Mouse (Mus musculus) kidney, embryonic 15.5 days (tissue): ENCODE data around the gene Snhg11. TPM values are rescaled to one million over a fixed set of nuclear protein-coding genes. Genes with fewer than 3 reads are reported as not detected.

ENCODE experiments used
- ATAC-seq: fragments of 200-750 bp; cut with Nextera tagmentation; replicated peaks from 2 replicates; pipeline ENCODE4 v1.8.0; 2017; ENCODE audit warnings: moderate TSS enrichment; ENCODE audit not compliant: low FRiP score
- H3K27ac ChIP-seq: fragments of 300-500 bp; sonication (generic); 2 replicates; pipeline ENCODE4 v1.5.1; 2015; ENCODE audit warnings: mild to moderate bottlenecking, inconsistent platforms
- H3K27me3 ChIP-seq: fragments of 300-500 bp; sonication (generic); 2 replicates; pipeline ENCODE4 v1.6.1; 2015; ENCODE audit warnings: inconsistent platforms
- H3K36me3 ChIP-seq: fragments of 300-500 bp; sonication (generic); 2 replicates; pipeline ENCODE4 v1.6.1; 2015; ENCODE audit warnings: inconsistent platforms
- H3K4me1 ChIP-seq: fragments of 300-500 bp; sonication (generic); 2 replicates; pipeline ENCODE4 v1.6.1; 2015; ENCODE audit warnings: inconsistent platforms
- H3K4me2 ChIP-seq: fragments of 300-500 bp; sonication (generic); 2 replicates; pipeline ENCODE4 v1.6.1; 2015; ENCODE audit warnings: moderate library complexity, mild to moderate bottlenecking, inconsistent platforms
- H3K4me3 ChIP-seq: fragments of 300-500 bp; sonication (generic); replicated peaks from 2 replicates; pipeline ENCODE4 v1.5.1; 2015; ENCODE audit warnings: mild to moderate bottlenecking, inconsistent platforms
- H3K9ac ChIP-seq: fragments of 300-500 bp; sonication (generic); 2 replicates; pipeline ENCODE4 v1.6.1; 2015; ENCODE audit warnings: mild to moderate bottlenecking, inconsistent platforms
- H3K9me3 ChIP-seq: fragments of 300-500 bp; sonication (generic); replicated peaks from 2 replicates; pipeline ENCODE4 v1.6.1; 2016; ENCODE audit warnings: inconsistent platforms
- WGBS: fragments of 180-500 bp; shearing (Covaris S2); methylation state at CpG from one replicate; pipeline ENCODE4 v1.1.7; 2015; ENCODE audit warnings: mixed read lengths; 5-methylcytosine and 5-hydroxymethylcytosine counted together
- polyA plus RNA-seq: library from polyadenylated mRNA; unstranded; fragments of >200 nt; fragmentation: Nextera tagmentation; extraction: Ambion mirVana; gene quantifications from 2 replicates; pipeline ENCODE4 v1.2.1, GENCODE M21; 2015

The Snhg11 gene
- polyA plus RNA-seq, 1 experiment from 2014 or later, result 8.0 TPM

- Histone ChIP-seq H3K4me1 (peaks cover 16% of the 10 kb centered on the region), H3K4me2 (peak overlapping the region; percentile 79), H3K9ac (peak overlapping the region; percentile 94), H3K4me3 (peak overlapping the region; percentile 81), H3K27ac (peak overlapping the region; percentile 92), H3K9me3 (no peaks in the 10 kb centered on the region), H3K36me3 (no peaks in the 10 kb centered on the region), H3K27me3 (no peaks in the 10 kb centered on the region)
- peak; percentile 66 for ATAC-seq
- WGBS, result 3% methylated on average over 44 of the region's 67 CpGs
These were observed 34.9 kb downstream of the Snhg11 start for GRCm38 (mm10) chr2:158410022-158411014.

GRCm38 (mm10) chr2:158413240-158413639, 37.8 kb downstream of the Snhg11 start:
- WGBS, result 72% methylated on average over 2 of the region's 2 CpGs
- no peak overlapping the region for H3K4me2 ChIP-seq
- H3K9me3 ChIP-seq, result no peaks in the 10 kb centered on the region
- no peak overlapping the region for H3K9ac ChIP-seq
- no peak overlapping the region for H3K27ac ChIP-seq
- peaks cover 16% of the 10 kb centered on the region for H3K4me1 ChIP-seq
- no peak overlapping the region for H3K4me3 ChIP-seq
- H3K27me3 ChIP-seq, result no peaks in the 10 kb centered on the region
- H3K36me3 ChIP-seq, result no peaks in the 10 kb centered on the region
- ATAC-seq, result no peak

GRCm38 (mm10) chr2:158415826-158416225, 40.4 kb downstream of the Snhg11 start:
- Histone ChIP-seq H3K4me2 (no peak overlapping the region), H3K4me3 (no peak overlapping the region), H3K27ac (no peak overlapping the region), H3K36me3 (0 out of 2 replicates have a peak, but pooled peaks cover 2% of the 10 kb centered on the region), H3K4me1 (peaks cover 6% of the 10 kb centered on the region), H3K27me3 (no peaks in the 10 kb centered on the region), H3K9ac (no peak overlapping the region), H3K9me3 (no peaks in the 10 kb centered on the region)
- 93% methylated on average over 1 of the region's 1 CpGs for WGBS
- no peak for ATAC-seq

- H3K4me2 ChIP-seq, result no peak overlapping the region
- no peak overlapping the region for H3K4me3 ChIP-seq
- no peaks in the 10 kb centered on the region for H3K9me3 ChIP-seq
- no peak overlapping the region for H3K9ac ChIP-seq
- no peak for ATAC-seq
- H3K27me3 ChIP-seq, result no peaks in the 10 kb centered on the region
- no peaks in the 10 kb centered on the region for H3K4me1 ChIP-seq
- H3K27ac ChIP-seq, result no peak overlapping the region
- 67% methylated on average over 1 of the region's 1 CpGs for WGBS
- H3K36me3 ChIP-seq, result peaks cover 18% of the 10 kb centered on the region; the same call in 1 of the 2 replicates
These were observed 43.2 kb downstream of the Snhg11 start for GRCm38 (mm10) chr2:158418663-158419062.

Other genes with a start within 250 kb of the Snhg11 start
- 30.4 and 39.7 TPM in 2 replicates for gene Tgm2, start 229.2 kb upstream of the Snhg11 start, polyA plus RNA-seq
- 6.2 and 7.7 TPM in 2 replicates for gene D630003M21Rik, start 146.4 kb upstream of the Snhg11 start, polyA plus RNA-seq
- gene Bpi, start 117.5 kb upstream of the Snhg11 start, polyA plus RNA-seq, result 0.08 and 0.17 TPM in 2 replicates
- gene Lbp, start 69.1 kb upstream of the Snhg11 start, polyA plus RNA-seq, result 24.7 and 27.2 TPM in 2 replicates
- gene Ralgapb, start 34.2 kb downstream of the Snhg11 start, polyA plus RNA-seq, result 15.5 and 16.2 TPM in 2 replicates
- not detected in 2 replicates for gene Adig, start 127.0 kb downstream of the Snhg11 start, polyA plus RNA-seq
- 0.27 and 0.41 TPM in 2 replicates for gene Arhgap40, start 137.2 kb downstream of the Snhg11 start, polyA plus RNA-seq
- gene Slc32a1, start 235.1 kb downstream of the Snhg11 start, polyA plus RNA-seq, result 0.12 and 0.14 TPM in 2 replicates
- gene Actr5, start 249.2 kb downstream of the Snhg11 start, polyA plus RNA-seq, result 10.9 and 12.3 TPM in 2 replicates